11 mouse cellular contexts compared by ENCODE assay signal in genomic region chr7:90033640-90034312, GRCm38 (mm10). TPM values are rescaled to one million over a fixed set of nuclear protein-coding genes. Genes with fewer than 3 reads are reported as not detected.
A peak's percentile ranks its signal among the peaks of the same experiment; 100 is the strongest.
DNase-seq lines count a peak whose midpoint lies in the region; ATAC-seq and TF ChIP-seq lines count a peak whose summit lies in the region.
"Had no signal": no experiment of that assay in that cellular context is flagged by ENCODE, and none has a peak within 500 bp of the region (broad histone marks: within the 10 kb centered on the region; RNA-seq: fewer than 3 reads in every experiment).

No protein-coding gene starts in this region.

- TF ChIP-seq CTCF in gastrocnemius, adult 2 months (IDR thresholded peaks at IDR 0.05) = no peak
- TF ChIP-seq CTCF in midbrain, postnatal 0 days (IDR thresholded peaks at IDR 0.05) = no peak

- no peak overlapping the region for H3K4me3 ChIP-seq in gastrocnemius, adult 2 months
- H3K4me3 ChIP-seq in midbrain, postnatal 0 days (ENCODE audit: low read depth, low read length) = no peak overlapping the region
- no peak overlapping the region for H3K4me3 ChIP-seq in midbrain, embryonic 16.5 days (ENCODE audit: low read depth, low read length)
- H3K4me3 ChIP-seq: neural tube, embryonic 13.5 days had no signal

- no peaks in the 10 kb centered on the region for H3K36me3 ChIP-seq in midbrain, postnatal 0 days (ENCODE audit: insufficient read depth, low read length)
- H3K36me3 ChIP-seq in midbrain, embryonic 16.5 days (ENCODE audit: control insufficient read depth, insufficient read depth, low read length) = no peaks in the 10 kb centered on the region
- H3K36me3 ChIP-seq: neural tube, embryonic 13.5 days had no signal

- H3K4me2 ChIP-seq in midbrain, postnatal 0 days (ENCODE audit: low read depth, low read length, poor library complexity, severe bottlenecking) = no peak overlapping the region
- H3K4me2 ChIP-seq in midbrain, embryonic 16.5 days (ENCODE audit: low read length) = no peak overlapping the region
- H3K4me2 ChIP-seq: neural tube, embryonic 13.5 days had no signal

- intact Hi-C loops in gastrocnemius, adult 2 months (cut with DNase I) = no loop called here
- intact Hi-C loops in heart, postnatal 14 days (cut with DNase I) = no loop called here

- peak overlapping the region; percentile 65 for H3K27ac ChIP-seq in gastrocnemius, adult 2 months
- no peak overlapping the region for H3K27ac ChIP-seq in midbrain, postnatal 0 days (ENCODE audit: low read depth, low read length)
- no peak overlapping the region for H3K27ac ChIP-seq in midbrain, embryonic 16.5 days (ENCODE audit: low read length)
- H3K27ac ChIP-seq: neural tube, embryonic 13.5 days had no signal

- no peaks in the 10 kb centered on the region for H3K9me3 ChIP-seq in midbrain, postnatal 0 days (ENCODE audit: low read length)
- no peaks in the 10 kb centered on the region for H3K9me3 ChIP-seq in midbrain, embryonic 16.5 days (replicated peaks; ENCODE audit: control insufficient read depth, low read length, poor library complexity, severe bottlenecking)
- H3K9me3 ChIP-seq: neural tube, embryonic 13.5 days had no signal

- H3K27me3 ChIP-seq in midbrain, postnatal 0 days (ENCODE audit: insufficient read depth, low read length) = no peaks in the 10 kb centered on the region
- no peaks in the 10 kb centered on the region for H3K27me3 ChIP-seq in midbrain, embryonic 16.5 days (ENCODE audit: control insufficient read depth, insufficient read depth, low read depth, low read length)
- H3K27me3 ChIP-seq: neural tube, embryonic 13.5 days had no signal

- peaks cover 17% of the 10 kb centered on the region for H3K4me1 ChIP-seq in midbrain, postnatal 0 days (ENCODE audit: insufficient read depth, low read length)
- peaks cover 21% of the 10 kb centered on the region for H3K4me1 ChIP-seq in midbrain, embryonic 16.5 days (ENCODE audit: control insufficient read depth, insufficient read depth, low read length)

- DNase-seq in gastrocnemius, adult 2 months = peak; percentile 39
- no peak for DNase-seq in gastrocnemius, adult 8-10 months (ENCODE audit: low spot score in 2 of 2)
- peak; percentile 6 for DNase-seq in midbrain, postnatal 0 days (ENCODE audit: low spot score)
- peak; percentile 23 to 24 for DNase-seq in heart, postnatal 14 days
- no peak for DNase-seq in adrenal gland, postnatal 36 days
- DNase-seq: cerebellum, postnatal 36 days; thymus, postnatal 14 days had no signal

- H3K9ac ChIP-seq in midbrain, postnatal 0 days (replicated peaks; ENCODE audit: low read length, poor library complexity, severe bottlenecking) = no peak overlapping the region
- H3K9ac ChIP-seq in midbrain, embryonic 16.5 days (ENCODE audit: low read depth, low read length) = no peak overlapping the region
- H3K9ac ChIP-seq: neural tube, embryonic 13.5 days had no signal

- WGBS in midbrain, postnatal 0 days = 85% methylated on average over 9 of the region's 9 CpGs
- 93% methylated on average over 9 of the region's 9 CpGs for WGBS in midbrain, embryonic 16.5 days

- ATAC-seq in midbrain, postnatal 0 days (ENCODE audit: low FRiP score) = no peak
- no peak for ATAC-seq in midbrain, embryonic 16.5 days
- ATAC-seq in monocyte, adult 5-6 weeks (replicated peaks; ENCODE audit: insufficient number of reproducible peaks, low FRiP score, low TSS enrichment, poor library complexity, severe bottlenecking) = peak; percentile 86
- no peak for ATAC-seq in erythroid progenitor cell, adult 5-6 weeks (replicated peaks; ENCODE audit: low FRiP score, poor library complexity, severe bottlenecking)

RNA-seq across cellular contexts. Expression of gene Eed, which starts 53.0 kb away (rescaled TPM):
- total RNA-seq in gastrocnemius, adult 2 months (2021) = 10 to 100 TPM; 37.9 to 39.3 TPM
- total RNA-seq in gastrocnemius, adult 8-10 months (2022) = 10 to 100 TPM; 18.6 to 34.8 (median 26.6) TPM
- 25.4 and 29.5 TPM in 2 replicates for total RNA-seq in midbrain, postnatal 0 days (2014; rRNA removed)
- 14.3 and 18.0 TPM in 2 replicates for polyA plus RNA-seq in midbrain, postnatal 0 days (2015; fragmentation: Nextera tagmentation; extraction: Ambion mirVana)
- polyA plus RNA-seq in midbrain, embryonic 16.5 days (2015; fragmentation: Nextera tagmentation; extraction: Ambion mirVana) = 24.4 and 25.7 TPM in 2 replicates
- 10 to 100 TPM; 27.1 to 31.3 TPM for total RNA-seq in heart, postnatal 14 days (2021)
- total RNA-seq in monocyte, adult 5-6 weeks (2017) = 257 to 421 TPM (median 381 TPM) in 3 replicates
- 96.0 and 143 TPM in 2 replicates for total RNA-seq in erythroid progenitor cell, adult 5-6 weeks (2015; ENCODE audit: low replicate concordance)
- total RNA-seq in erythroid progenitor cell, adult 5-6 weeks (2017; ENCODE audit: low replicate concordance) = 68.2 and 143 TPM in 2 replicates
- 10 to 100 TPM; 41.0 to 56.5 TPM for total RNA-seq in adrenal gland, postnatal 36 days (2021)

Comparison
In these comparisons a context has a peak if more than half of its experiments do, and no peak if none do; other contexts are left out.
1. DNase-seq: peak in gastrocnemius, adult 2 months (single experiment), midbrain, postnatal 0 days (single experiment) and heart, postnatal 14 days (2 of 2); none in gastrocnemius, adult 8-10 months (0 of 2) and adrenal gland, postnatal 36 days (0 of 2).